Mouse (Mus musculus) retina, embryonic 14.5 days (tissue): Measurements from ENCODE around the gene Entpd2.
"Not testable (repeated sequence)": the region's sequence is repeated elsewhere in the genome, so short reads cannot be mapped to it uniquely, and the experiment has no call there.

Experiments used
- DNase-seq: peaks from one replicate; pipeline ENCODE4 v3.0.0-alpha.2; 2015; ENCODE audit warnings: low spot score

Gene Entpd2

GRCm38 (mm10) chr2:25394281-25395221 is 1.1 kb upstream of the Entpd2 start:
- no peak for DNase-seq

GRCm38 (mm10) chr2:25396597-25396983 is 916 bp downstream of the Entpd2 start:
- no peak for DNase-seq

GRCm38 (mm10) chr2:25397010-25397409 is 1.3 kb downstream of the Entpd2 start:
- no peak for DNase-seq

DNA sequence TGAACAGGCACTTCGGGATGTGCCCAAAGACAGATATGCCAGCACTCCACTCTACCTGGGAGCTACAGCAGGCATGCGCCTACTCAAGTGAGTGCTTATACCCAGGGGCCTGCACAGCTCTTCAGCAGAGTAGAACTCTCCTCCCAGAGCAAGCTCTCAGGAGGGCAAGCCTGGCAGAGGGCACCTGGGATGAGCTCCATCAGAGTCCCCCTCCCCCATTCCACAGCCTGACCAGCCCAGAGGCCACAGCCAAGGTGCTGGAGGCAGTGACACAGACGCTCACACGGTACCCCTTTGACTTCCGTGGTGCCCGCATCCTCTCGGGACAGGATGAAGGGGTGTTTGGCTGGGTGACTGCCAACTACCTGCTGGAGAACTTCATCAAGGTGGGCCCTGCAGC is 2.4 kb downstream of the Entpd2 start:
- DNase-seq = no peak

DNA sequence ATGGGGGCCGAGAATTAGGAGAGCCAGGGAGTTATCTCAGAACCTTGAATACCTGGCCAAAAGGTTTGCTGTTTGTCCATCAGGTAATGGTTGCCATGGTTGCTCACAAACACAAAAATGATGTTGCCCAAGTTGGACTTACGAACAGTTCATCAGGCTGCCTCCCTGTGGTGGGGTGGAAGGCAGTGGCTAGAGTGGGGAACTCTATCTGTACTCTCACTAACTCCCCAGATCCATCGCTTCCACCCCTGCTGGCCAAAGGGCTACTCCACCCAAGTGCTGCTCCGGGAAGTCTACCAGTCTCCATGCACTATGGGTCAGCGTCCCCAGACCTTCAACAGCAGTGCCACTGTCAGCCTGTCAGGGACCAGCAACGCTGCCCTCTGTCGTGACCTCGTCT is 3.4 kb downstream of the Entpd2 start, which contains the start of gene Npdc1:
Npdc1 (plus strand) TSS at position 301 of the 400 bp plus-strand sequence.
- no peak for DNase-seq

GRCm38 (mm10) chr2:25400291-25400690 is 4.6 kb downstream of the Entpd2 start:
- no peak for DNase-seq

DNA sequence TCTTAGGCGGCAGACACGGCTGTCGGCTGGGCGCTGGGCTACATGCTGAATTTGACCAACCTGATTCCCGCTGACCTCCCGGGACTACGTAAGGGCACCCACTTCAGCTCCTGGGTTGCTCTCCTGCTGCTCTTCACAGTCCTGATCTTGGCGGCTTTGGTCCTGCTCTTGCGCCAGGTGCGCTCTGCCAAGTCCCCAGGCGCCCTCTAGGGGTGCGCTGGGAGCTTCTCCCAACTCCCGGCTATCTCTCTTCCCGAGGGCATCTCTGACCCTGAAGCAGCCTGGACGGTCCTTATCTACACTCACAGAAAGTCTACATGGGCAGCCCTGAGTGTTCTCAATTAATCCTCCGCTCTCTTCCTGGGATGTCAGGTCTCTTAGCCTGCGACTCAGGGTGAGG is 5.1 kb downstream of the Entpd2 start:
- peak; percentile 71 for DNase-seq

DNA sequence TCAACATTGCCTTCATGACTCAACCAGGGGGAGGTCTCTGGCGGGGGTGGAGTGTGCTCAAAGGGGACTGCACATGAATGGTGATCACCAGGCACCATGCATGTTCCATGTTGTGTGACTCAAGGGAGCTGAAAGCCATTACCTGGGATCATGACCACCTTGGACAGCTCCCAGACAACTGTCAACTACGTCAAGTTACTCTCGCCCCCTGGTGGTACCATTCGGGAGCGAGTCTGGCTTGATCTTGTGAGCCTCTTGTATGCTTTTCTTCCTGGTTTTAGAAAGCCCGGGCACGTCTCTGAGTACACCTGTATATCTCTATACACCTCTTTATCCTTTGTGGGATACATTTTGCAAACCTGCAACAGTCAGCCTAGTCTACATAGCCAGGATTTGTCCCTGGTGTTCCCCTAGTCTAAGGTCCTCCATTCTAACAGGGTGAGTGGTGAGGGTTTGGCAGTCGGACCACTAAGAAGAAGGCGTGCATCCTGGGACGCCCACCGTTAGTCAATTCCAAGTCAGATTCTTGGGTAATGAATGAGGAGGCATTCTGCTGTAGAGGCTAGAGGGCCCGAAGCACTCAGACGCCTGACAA is 6.8 kb downstream of the Entpd2 start:
- peak; percentile 90 for DNase-seq

GRCm38 (mm10) chr2:25402972-25403601 is 7.4 kb downstream of the Entpd2 start:
- DNase-seq = peak; percentile 75

DNA sequence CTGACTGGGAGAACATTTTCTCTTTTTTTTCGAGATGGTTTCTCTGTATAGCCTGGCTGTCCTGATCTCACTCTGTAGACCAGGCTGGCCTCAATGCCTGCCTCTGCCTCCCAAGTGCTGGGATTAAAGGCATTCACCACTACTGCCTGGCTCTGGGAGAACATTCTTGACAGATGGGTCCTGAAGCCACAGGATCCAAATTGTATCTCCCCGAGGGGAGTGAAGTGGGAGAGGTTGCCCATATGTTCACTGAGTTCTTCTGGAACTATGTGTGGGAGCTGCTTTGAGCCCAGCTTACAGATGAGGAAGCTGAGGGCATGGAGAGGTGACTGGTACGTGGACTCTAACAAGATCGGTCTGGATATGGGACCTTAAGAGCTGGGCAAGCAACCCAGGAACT is 8.3 kb downstream of the Entpd2 start:
- no peak for DNase-seq

- no peak for DNase-seq
Observed at GRCm38 (mm10) chr2:25408908-25409307, 13.2 kb downstream of the Entpd2 start.

DNA sequence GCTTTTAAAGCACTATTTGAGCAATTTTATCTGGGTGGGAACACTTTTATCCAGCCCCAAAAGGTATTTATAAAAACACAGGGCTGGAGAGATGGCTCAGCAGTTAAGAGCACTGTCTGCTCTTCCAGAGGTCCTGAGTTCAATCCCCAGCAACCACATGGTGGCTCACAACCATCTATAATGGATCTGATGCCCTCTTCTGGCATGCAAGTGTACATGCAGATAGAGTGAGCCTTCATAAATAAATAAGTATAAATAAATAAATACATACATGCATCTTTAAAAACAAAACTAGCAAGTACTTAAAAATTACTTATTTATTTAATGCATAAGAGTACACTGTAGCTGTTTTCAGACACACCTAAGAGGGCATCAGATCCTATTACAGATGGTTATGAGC is 17.8 kb downstream of the Entpd2 start:
- DNase-seq = not testable (repeated sequence)

GRCm38 (mm10) chr2:25417426-25417825 is 21.8 kb downstream of the Entpd2 start:
- DNase-seq = no peak

- DNase-seq = peak; percentile 87
Observed at GRCm38 (mm10) chr2:25421896-25422295, 26.2 kb downstream of the Entpd2 start.

- DNase-seq = no peak
Observed at GRCm38 (mm10) chr2:25422587-25423410, 27.1 kb downstream of the Entpd2 start, which contains the start of gene Fut7. TSS of gene Fut7 (plus strand) at chr2:25423267.

DNA sequence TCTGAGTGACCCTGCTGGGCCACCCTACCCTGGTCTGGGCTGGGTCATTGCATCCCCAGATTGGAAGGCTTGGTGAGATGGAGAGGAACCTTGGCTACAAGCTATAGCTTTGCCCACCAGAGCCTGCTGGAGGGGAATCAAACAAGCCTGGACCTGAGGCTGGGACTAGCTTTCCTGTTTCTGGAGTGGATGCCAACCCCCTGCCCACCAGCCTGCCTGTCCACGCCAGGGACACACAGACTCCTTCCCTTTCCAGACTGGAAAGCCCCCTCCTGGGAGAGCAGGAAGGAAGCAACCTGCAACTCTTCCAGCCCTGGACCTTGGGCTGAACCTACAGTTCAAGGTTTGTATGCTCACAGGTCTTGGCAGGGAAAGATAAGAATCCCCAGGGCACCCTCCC is 28.0 kb downstream of the Entpd2 start:
- DNase-seq = no peak

DNA sequence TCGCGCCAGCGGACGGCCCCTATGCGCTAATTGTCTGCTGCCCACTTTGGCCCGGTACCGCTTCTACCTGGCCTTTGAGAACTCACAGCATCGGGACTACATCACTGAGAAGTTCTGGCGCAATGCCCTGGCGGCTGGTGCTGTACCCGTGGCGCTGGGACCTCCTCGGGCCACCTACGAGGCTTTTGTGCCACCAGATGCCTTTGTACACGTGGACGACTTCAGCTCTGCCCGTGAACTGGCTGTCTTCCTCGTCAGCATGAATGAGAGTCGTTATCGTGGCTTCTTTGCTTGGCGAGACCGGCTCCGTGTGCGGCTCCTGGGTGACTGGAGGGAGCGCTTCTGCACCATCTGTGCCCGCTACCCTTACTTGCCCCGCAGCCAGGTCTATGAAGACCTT is 29.8 kb downstream of the Entpd2 start:
- DNase-seq = no peak

DNA sequence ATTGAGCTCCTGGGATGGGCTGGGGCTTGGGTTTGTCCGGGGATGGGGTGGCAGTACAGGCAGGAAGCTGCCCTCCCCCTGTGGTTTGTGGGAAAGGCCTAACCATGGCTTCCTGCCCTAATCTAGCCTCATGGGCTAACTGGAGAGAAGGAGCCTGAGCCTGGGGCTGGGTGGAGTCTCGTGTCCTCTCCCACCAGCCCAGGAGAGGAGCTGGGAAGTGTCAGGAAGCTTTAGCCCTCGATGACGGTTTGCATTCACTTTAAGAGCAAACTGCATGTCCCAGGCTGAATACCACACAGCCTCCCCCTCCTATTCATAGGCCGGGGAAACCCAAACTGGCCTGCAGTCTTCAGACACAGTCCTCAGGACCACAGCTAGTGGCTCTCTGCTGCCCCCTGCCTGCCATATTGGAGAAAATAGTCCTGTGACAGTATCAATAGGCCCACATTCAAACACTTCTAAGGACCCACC is 31.1 kb downstream of the Entpd2 start:
- DNase-seq = peak; percentile 93

DNA sequence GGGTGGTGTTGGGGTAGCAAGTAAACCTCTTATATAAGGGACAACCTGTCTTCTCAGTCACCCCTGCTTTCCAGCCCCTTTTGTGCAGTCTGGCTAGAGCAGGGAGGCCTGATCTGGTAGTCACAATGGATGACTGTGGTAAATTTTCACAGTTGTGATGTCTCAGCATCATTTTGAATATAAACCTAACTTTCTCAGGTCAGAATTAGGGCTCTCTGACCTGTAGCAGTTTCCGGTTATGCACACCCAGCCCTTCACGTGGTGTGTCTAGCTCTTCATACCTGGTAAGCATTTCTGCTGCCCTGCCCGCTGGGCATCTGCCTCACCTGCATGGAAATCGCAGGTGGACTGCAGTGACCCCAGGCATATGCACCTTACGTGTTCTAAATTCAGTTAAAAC is 31.6 kb downstream of the Entpd2 start:
- no peak for DNase-seq

DNA sequence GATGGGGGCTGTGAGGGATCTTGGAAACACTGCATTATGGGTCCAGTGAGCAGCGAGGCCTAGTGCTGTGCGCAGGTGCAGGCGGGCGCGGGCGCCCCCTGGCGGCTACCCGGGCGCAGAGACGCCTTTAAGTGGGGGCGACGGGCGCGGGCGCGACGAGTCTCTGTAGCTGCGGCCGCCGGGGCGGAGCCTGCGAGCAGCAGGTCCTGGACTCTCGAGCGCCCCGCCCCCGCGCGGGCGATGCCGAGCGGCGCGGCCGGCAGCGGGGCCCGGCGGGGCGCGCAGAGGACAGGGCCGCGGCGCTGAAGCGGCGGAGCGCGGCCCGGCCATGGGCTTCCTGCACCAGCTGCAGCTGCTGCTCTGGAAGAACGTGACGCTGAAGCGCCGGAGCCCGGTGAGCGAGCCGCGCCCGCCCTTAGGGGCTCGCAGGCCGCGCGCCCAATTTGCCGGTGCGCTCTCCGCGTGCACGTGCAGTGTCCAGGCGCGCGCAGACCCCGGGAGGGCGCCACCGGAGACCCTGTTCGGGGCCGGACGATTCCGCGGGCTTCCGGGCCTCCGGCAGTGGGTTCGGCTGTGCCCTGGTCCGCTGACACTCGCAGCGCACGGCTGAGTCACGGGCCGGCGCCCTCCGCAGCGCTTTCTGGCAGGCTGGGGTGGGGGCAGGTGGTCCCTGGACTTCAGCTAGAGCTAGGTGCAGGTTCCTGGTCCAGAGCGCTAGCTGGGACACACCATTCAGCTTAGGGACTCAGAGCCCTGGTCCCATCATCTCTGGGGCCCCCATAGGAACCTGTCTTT is 33.0 kb downstream of the Entpd2 start, which contains the start of gene Abca2:
Abca2 (plus strand) TSS at position 262 of the 795 bp plus-strand sequence.
- DNase-seq = peak; percentile 97
